ENCODE assay signal across 30 mouse cellular contexts in genomic region chr16:92430731-92431130, GRCm38 (mm10). TPM values are rescaled to one million over a fixed set of nuclear protein-coding genes. Genes with fewer than 3 reads are reported as not detected.
DNase-seq lines count a peak whose midpoint lies in the region; ATAC-seq and TF ChIP-seq lines count a peak whose summit lies in the region.
"Had no signal": no experiment of that assay in that cellular context is flagged by ENCODE, and none has a peak within 500 bp of the region (broad histone marks: within the 10 kb centered on the region; RNA-seq: fewer than 3 reads in every experiment).

No protein-coding gene starts in this region.

- H3K4me3 ChIP-seq in heart, embryonic 10.5 days: no peak overlapping the region
- H3K4me3 ChIP-seq in kidney, adult 2 months (ENCODE audit: insufficient read depth, low read depth, low read length): no peak overlapping the region
- no peak overlapping the region for H3K4me3 ChIP-seq in kidney, embryonic 15.5 days (replicated peaks)
- H3K4me3 ChIP-seq: embryonic facial prominence, embryonic 10.5 days; embryonic facial prominence, embryonic 15.5 days; forebrain, embryonic 12.5 days; hindbrain, embryonic 12.5 days; limb, embryonic 10.5 days; limb, embryonic 15.5 days; liver, embryonic 13.5 days; stomach, embryonic 15.5 days had no signal

- intact Hi-C loops in heart, postnatal 14 days (cut with DNase I): no loop called here

- H3K4me1 ChIP-seq in heart, embryonic 10.5 days: peaks cover 78% of the 10 kb centered on the region
- H3K4me1 ChIP-seq in kidney, adult 2 months (ENCODE audit: control insufficient read depth, insufficient read depth, low read length): no peaks in the 10 kb centered on the region
- H3K4me1 ChIP-seq in kidney, embryonic 15.5 days: peaks cover 20% of the 10 kb centered on the region

- DNase-seq in heart, embryonic 10.5 days (ENCODE audit: low spot score): no peak
- no peak for DNase-seq in heart, postnatal 14 days
- peak; percentile 56 for DNase-seq in kidney, adult 2 months
- DNase-seq in lung, postnatal 25 days (ENCODE audit: low spot score): peak; percentile 41
- no peak for DNase-seq in ovary, postnatal 36 days (ENCODE audit: low spot score)
- no peak for DNase-seq in thymus, postnatal 14 days
- DNase-seq: adrenal gland, postnatal 25 days; B cell, adult 2 months; cerebellum, adult 18-20 months; cerebellum, postnatal 25 days; forebrain, postnatal 0 days; gastrocnemius, postnatal 14 days; kidney, adult 9 months; kidney, postnatal 14 days; layer of hippocampus, adult 9-11 months; liver, embryonic 13.5 days; midbrain, embryonic 14.5 days; retina, postnatal 1 day; right cerebral cortex, postnatal 14 days; thymus, postnatal 25 days had no signal

- no peak for TF ChIP-seq POLR2A in kidney, adult 2 months (IDR thresholded peaks at IDR 0.05; ENCODE audit: low read depth, low read length)

- peaks cover 13% of the 10 kb centered on the region for H3K36me3 ChIP-seq in heart, embryonic 10.5 days
- no peaks in the 10 kb centered on the region for H3K36me3 ChIP-seq in kidney, adult 2 months (ENCODE audit: control insufficient read depth, insufficient read depth, low read length)
- H3K36me3 ChIP-seq in kidney, embryonic 15.5 days: no peaks in the 10 kb centered on the region; the same call in 1 of the 2 replicates
- H3K36me3 ChIP-seq: forebrain, embryonic 12.5 days; liver, embryonic 13.5 days; stomach, embryonic 15.5 days had no signal

- no peak for ATAC-seq in kidney, embryonic 15.5 days (replicated peaks; ENCODE audit: low FRiP score)
- ATAC-seq: forebrain, postnatal 0 days; intestine, embryonic 16.5 days had no signal

- 89% methylated on average over 8 of the region's 8 CpGs for WGBS in heart, embryonic 10.5 days
- 75% methylated on average over 8 of the region's 8 CpGs for whole genome bisulfite sequencing in kidney, adult 2 months
- WGBS in kidney, embryonic 15.5 days: 90% methylated on average over 8 of the region's 8 CpGs

- H3K27me3 ChIP-seq in heart, embryonic 10.5 days (ENCODE audit: insufficient read depth, poor library complexity, severe bottlenecking): no peaks in the 10 kb centered on the region
- H3K27me3 ChIP-seq in kidney, adult 2 months (replicated peaks; ENCODE audit: control insufficient read depth, insufficient read depth, low read length): no peaks in the 10 kb centered on the region
- H3K27me3 ChIP-seq in kidney, embryonic 15.5 days: no peaks in the 10 kb centered on the region
- H3K27me3 ChIP-seq: embryonic facial prominence, embryonic 15.5 days; forebrain, embryonic 12.5 days; hindbrain, embryonic 12.5 days; limb, embryonic 15.5 days; liver, embryonic 13.5 days; stomach, embryonic 15.5 days had no signal

- H3K9ac ChIP-seq in kidney, embryonic 15.5 days: no peak overlapping the region
- H3K9ac ChIP-seq: embryonic facial prominence, embryonic 15.5 days; forebrain, embryonic 12.5 days; forebrain, postnatal 0 days; hindbrain, embryonic 12.5 days; limb, embryonic 15.5 days; liver, embryonic 13.5 days; stomach, embryonic 15.5 days had no signal

- no peaks in the 10 kb centered on the region for H3K9me3 ChIP-seq in heart, embryonic 10.5 days
- no peaks in the 10 kb centered on the region for H3K9me3 ChIP-seq in kidney, embryonic 15.5 days (replicated peaks)
- H3K9me3 ChIP-seq: embryonic facial prominence, embryonic 10.5 days; embryonic facial prominence, embryonic 15.5 days; forebrain, embryonic 12.5 days; hindbrain, embryonic 12.5 days; limb, embryonic 10.5 days; limb, embryonic 15.5 days; liver, embryonic 13.5 days; stomach, embryonic 15.5 days had no signal

- peak overlapping the region; percentile 93; the same call in 1 of the 2 replicates for H3K27ac ChIP-seq in heart, embryonic 10.5 days
- H3K27ac ChIP-seq in kidney, adult 2 months (ENCODE audit: insufficient read depth, low read depth, low read length): no peak overlapping the region
- no peak overlapping the region for H3K27ac ChIP-seq in kidney, embryonic 15.5 days
- H3K27ac ChIP-seq: embryonic facial prominence, embryonic 10.5 days; embryonic facial prominence, embryonic 15.5 days; forebrain, embryonic 12.5 days; hindbrain, embryonic 12.5 days; limb, embryonic 10.5 days; limb, embryonic 15.5 days; liver, embryonic 13.5 days; stomach, embryonic 15.5 days had no signal

- H3K4me2 ChIP-seq in kidney, embryonic 15.5 days: no peak overlapping the region
- H3K4me2 ChIP-seq: embryonic facial prominence, embryonic 15.5 days; forebrain, embryonic 12.5 days; hindbrain, embryonic 12.5 days; limb, embryonic 15.5 days; liver, embryonic 13.5 days; stomach, embryonic 15.5 days had no signal

- no peak for TF ChIP-seq CTCF in kidney, adult 2 months (conservative IDR thresholded peaks at IDR 0.05; ENCODE audit: insufficient read depth, insufficient read length, low read depth, low read length)

RNA-seq across cellular contexts. Expression of gene Rcan1, which starts 39.9 kb away (rescaled TPM):
- 78.8 and 129 TPM in 2 replicates for polyA plus RNA-seq in heart, embryonic 10.5 days (2016; fragmentation: Nextera tagmentation; extraction: Ambion mirVana)
- 10 to 100 TPM; 52.4 to 69.3 TPM for total RNA-seq in heart, postnatal 14 days (2021)
- polyA plus RNA-seq in kidney, adult 2 months (2012; rRNA removed): 36.2 and 44.4 TPM in 2 replicates
- 26.5 and 27.0 TPM in 2 replicates for polyA plus RNA-seq in kidney, embryonic 15.5 days (2015; fragmentation: Nextera tagmentation; extraction: Ambion mirVana)

RNA-seq across cellular contexts. Expression of gene Clic6, which starts 54.8 kb away (rescaled TPM):
- 3.1 and 4.2 TPM in 2 replicates for polyA plus RNA-seq in heart, embryonic 10.5 days (2016; fragmentation: Nextera tagmentation; extraction: Ambion mirVana)
- total RNA-seq in heart, postnatal 14 days (2021): under 1 TPM; 0.07 to 0.93 TPM
- polyA plus RNA-seq in kidney, adult 2 months (2012; rRNA removed): 3.2 and 3.6 TPM in 2 replicates
- polyA plus RNA-seq in kidney, embryonic 15.5 days (2015; fragmentation: Nextera tagmentation; extraction: Ambion mirVana): 7.5 and 8.0 TPM in 2 replicates
- total RNA-seq: adrenal gland, postnatal 25 days; monocyte, adult 5-6 weeks had no signal

Comparison
In these comparisons a context has a peak if more than half of its experiments do, and no peak if none do; other contexts are left out.
1. DNase-seq: peak in kidney, adult 2 months (single experiment) and lung, postnatal 25 days (single experiment); none in heart, embryonic 10.5 days (single experiment), heart, postnatal 14 days (0 of 2), ovary, postnatal 36 days (single experiment) and thymus, postnatal 14 days (single experiment).